Mouse (Mus musculus): ENCODE data around the gene Cyth2. TPM values are rescaled to one million over a fixed set of nuclear protein-coding genes. Genes with fewer than 3 reads are reported as not detected.
A peak's percentile ranks its signal among the peaks of the same experiment; 100 is the strongest.

The Cyth2 gene
- polyA plus RNA-seq (2016; fragmentation: Nextera tagmentation; extraction: Ambion mirVana): 157 and 161 TPM in 2 replicates

GRCm38 (mm10) chr7:45813787-45814779 lies at the start of gene Cyth2:
TSS of gene Cyth2 (minus strand) at chr7:45814581.
- WGBS: under 1% methylated on average over 92 of the region's 92 CpGs

GRCm38 (mm10) chr7:45862804-45863203 lies 48.4 kb upstream of the Cyth2 start:
- Histone ChIP-seq H3K36me3 (replicated peaks) (no peaks in the 10 kb centered on the region), H3K4me3 (no peak overlapping the region), H3K4me1 (peaks cover 48% of the 10 kb centered on the region), H3K9me3 (no peaks in the 10 kb centered on the region), H3K27me3 (replicated peaks; ENCODE audit: low read depth, poor library complexity, severe bottlenecking) (peaks cover 94% of the 10 kb centered on the region), H3K27ac (replicated peaks) (no peak overlapping the region)
- DNase-seq (ENCODE audit: low spot score): no peak
- WGBS: 89% methylated on average over 7 of the region's 7 CpGs

More at GRCm38 (mm10) chr7:45813787-45814779, at the start of gene Cyth2:
- H3K36me3 ChIP-seq (replicated peaks): peaks cover 39% of the 10 kb centered on the region
- DNase-seq (ENCODE audit: low spot score): peak; percentile 100
- H3K27me3 ChIP-seq (replicated peaks; ENCODE audit: low read depth, poor library complexity, severe bottlenecking): peaks cover 11% of the 10 kb centered on the region
- H3K9me3 ChIP-seq: no peaks in the 10 kb centered on the region
- peak within 1 kb of the TSS; percentile 98 for H3K4me3 ChIP-seq
- H3K27ac ChIP-seq (replicated peaks): peak within 1 kb of the TSS; percentile 100
- H3K4me1 ChIP-seq: peaks cover 36% of the 10 kb centered on the region

- Histone ChIP-seq H3K27ac (replicated peaks) (no peak overlapping the region), H3K4me1 (peaks cover 43% of the 10 kb centered on the region), H3K4me3 (no peak overlapping the region), H3K27me3 (replicated peaks; ENCODE audit: low read depth, poor library complexity, severe bottlenecking) (peaks cover 90% of the 10 kb centered on the region), H3K36me3 (replicated peaks) (no peaks in the 10 kb centered on the region), H3K9me3 (no peaks in the 10 kb centered on the region)
- no peak for DNase-seq (ENCODE audit: low spot score)
- 67% methylated on average over 4 of the region's 4 CpGs for WGBS
Measured at GRCm38 (mm10) chr7:45859008-45859407, 44.6 kb upstream of the Cyth2 start.

GRCm38 (mm10) chr7:45856950-45857901 lies 42.8 kb upstream of the Cyth2 start:
- 2% methylated on average over 30 of the region's 30 CpGs for WGBS
- Histone ChIP-seq H3K27me3 (replicated peaks; ENCODE audit: low read depth, poor library complexity, severe bottlenecking) (peaks cover 74% of the 10 kb centered on the region), H3K9me3 (no peaks in the 10 kb centered on the region), H3K27ac (replicated peaks) (peak overlapping the region; percentile 26; the same call in 1 of the 2 replicates), H3K4me1 (peaks cover 31% of the 10 kb centered on the region), H3K4me3 (peak overlapping the region; percentile 57), H3K36me3 (replicated peaks) (no peaks in the 10 kb centered on the region)
- DNase-seq (ENCODE audit: low spot score): peak; percentile 59

GRCm38 (mm10) chr7:45853089-45853488 lies 38.7 kb upstream of the Cyth2 start:
- Histone ChIP-seq H3K27ac (replicated peaks) (no peak overlapping the region), H3K9me3 (no peaks in the 10 kb centered on the region), H3K36me3 (replicated peaks) (no peaks in the 10 kb centered on the region), H3K4me3 (no peak overlapping the region), H3K27me3 (replicated peaks; ENCODE audit: low read depth, poor library complexity, severe bottlenecking) (peaks cover 64% of the 10 kb centered on the region), H3K4me1 (peaks cover 23% of the 10 kb centered on the region)
- WGBS: 84% methylated on average over 12 of the region's 12 CpGs
- no peak for DNase-seq (ENCODE audit: low spot score)

GRCm38 (mm10) chr7:45850661-45851060 lies 36.3 kb upstream of the Cyth2 start:
- DNase-seq (ENCODE audit: low spot score): no peak
- H3K27me3 ChIP-seq (replicated peaks; ENCODE audit: low read depth, poor library complexity, severe bottlenecking): peaks cover 47% of the 10 kb centered on the region
- H3K27ac ChIP-seq (replicated peaks): no peak overlapping the region
- H3K9me3 ChIP-seq: no peaks in the 10 kb centered on the region
- H3K4me3 ChIP-seq: no peak overlapping the region
- H3K4me1 ChIP-seq: peaks cover 8% of the 10 kb centered on the region
- no peaks in the 10 kb centered on the region for H3K36me3 ChIP-seq (replicated peaks)
- WGBS: 74% methylated on average over 3 of the region's 3 CpGs

GRCm38 (mm10) chr7:45848447-45849027 lies 34.2 kb upstream of the Cyth2 start:
- H3K27me3 ChIP-seq (replicated peaks; ENCODE audit: low read depth, poor library complexity, severe bottlenecking): peaks cover 41% of the 10 kb centered on the region
- no peak for DNase-seq (ENCODE audit: low spot score)
- H3K27ac ChIP-seq (replicated peaks): no peak overlapping the region
- WGBS: 10% methylated on average over 6 of the region's 6 CpGs
- no peaks in the 10 kb centered on the region for H3K36me3 ChIP-seq (replicated peaks)
- H3K9me3 ChIP-seq: no peaks in the 10 kb centered on the region
- H3K4me1 ChIP-seq: peaks cover 8% of the 10 kb centered on the region
- no peak overlapping the region for H3K4me3 ChIP-seq

- 85% methylated on average over 10 of the region's 10 CpGs for WGBS
- DNase-seq (ENCODE audit: low spot score): no peak
- H3K27ac ChIP-seq (replicated peaks): no peak overlapping the region
- H3K9me3 ChIP-seq: no peaks in the 10 kb centered on the region
- peaks cover 38% of the 10 kb centered on the region for H3K27me3 ChIP-seq (replicated peaks; ENCODE audit: low read depth, poor library complexity, severe bottlenecking)
- peaks cover 3% of the 10 kb centered on the region for H3K4me1 ChIP-seq
- no peak overlapping the region for H3K4me3 ChIP-seq
- H3K36me3 ChIP-seq (replicated peaks): no peaks in the 10 kb centered on the region
Measured at GRCm38 (mm10) chr7:45842950-45843744, 28.8 kb upstream of the Cyth2 start.

GRCm38 (mm10) chr7:45833924-45834323 lies 19.5 kb upstream of the Cyth2 start:
- peak overlapping the region; percentile 30; the same call in 1 of the 2 replicates for H3K27ac ChIP-seq (replicated peaks)
- H3K4me3 ChIP-seq: peak overlapping the region; percentile 53
- no peak for DNase-seq (ENCODE audit: low spot score)
- WGBS: 3% methylated on average over 31 of the region's 31 CpGs
- no peaks in the 10 kb centered on the region for H3K9me3 ChIP-seq
- H3K4me1 ChIP-seq: peaks cover 38% of the 10 kb centered on the region
- peaks cover 11% of the 10 kb centered on the region for H3K36me3 ChIP-seq (replicated peaks)
- peaks cover 71% of the 10 kb centered on the region for H3K27me3 ChIP-seq (replicated peaks; ENCODE audit: low read depth, poor library complexity, severe bottlenecking)

GRCm38 (mm10) chr7:45833148-45833790 lies 18.9 kb upstream of the Cyth2 start:
- H3K4me1 ChIP-seq: peaks cover 38% of the 10 kb centered on the region
- WGBS: 2% methylated on average over 86 of the region's 86 CpGs
- peak overlapping the region; percentile 53 for H3K4me3 ChIP-seq
- H3K27ac ChIP-seq (replicated peaks): peak overlapping the region; percentile 30
- peaks cover 71% of the 10 kb centered on the region for H3K27me3 ChIP-seq (replicated peaks; ENCODE audit: low read depth, poor library complexity, severe bottlenecking)
- peaks cover 18% of the 10 kb centered on the region for H3K36me3 ChIP-seq (replicated peaks)
- no peaks in the 10 kb centered on the region for H3K9me3 ChIP-seq
- DNase-seq (ENCODE audit: low spot score): peak; percentile 52

- H3K27ac ChIP-seq (replicated peaks): no peak overlapping the region
- H3K9me3 ChIP-seq: no peaks in the 10 kb centered on the region
- DNase-seq (ENCODE audit: low spot score): peak; percentile 23
- H3K36me3 ChIP-seq (replicated peaks): peaks cover 26% of the 10 kb centered on the region
- H3K4me1 ChIP-seq: peaks cover 38% of the 10 kb centered on the region
- peaks cover 65% of the 10 kb centered on the region for H3K27me3 ChIP-seq (replicated peaks; ENCODE audit: low read depth, poor library complexity, severe bottlenecking)
- peak overlapping the region; percentile 53 for H3K4me3 ChIP-seq
- 9% methylated on average over 30 of the region's 30 CpGs for WGBS
Measured at GRCm38 (mm10) chr7:45832428-45832827, 18.0 kb upstream of the Cyth2 start.
